Mouse (Mus musculus): ENCODE measurements around the gene Clpp. TPM values are rescaled to one million over a fixed set of nuclear protein-coding genes. Genes with fewer than 3 reads are reported as not detected.

The Clpp gene
- polyA plus RNA-seq, 1 experiment = 132 TPM

- H3K4me3 ChIP-seq (ENCODE audit: low read depth, low read length) = no peak overlapping the region
- no peaks in the 10 kb centered on the region for H3K36me3 ChIP-seq (ENCODE audit: control insufficient read depth, insufficient read depth, low read length)
- peaks cover 40% of the 10 kb centered on the region for H3K4me1 ChIP-seq (ENCODE audit: control insufficient read depth, insufficient read depth, insufficient read length, low read length)
- 36% methylated on average over 8 of the region's 8 CpGs for WGBS
- H3K27me3 ChIP-seq (ENCODE audit: control insufficient read depth, insufficient read depth, low read length) = no peaks in the 10 kb centered on the region
- TF ChIP-seq POLR2A (IDR thresholded peaks at IDR 0.05; ENCODE audit: low read depth, low read length) (no peak), CTCF (IDR thresholded peaks at IDR 0.05; ENCODE audit: extremely low read depth, insufficient read length, insufficient replicate concordance, low read depth, low read length) (no peak)
- peak overlapping the region; percentile 73 for H3K27ac ChIP-seq (ENCODE audit: insufficient read depth, low read depth, low read length)
Measured at GRCm38 (mm10) chr17:56976531-56977390, 13.3 kb upstream of the Clpp start.

GRCm38 (mm10) chr17:56979524-56979923 is 10.6 kb upstream of the Clpp start:
- Histone ChIP-seq H3K36me3 (ENCODE audit: control insufficient read depth, insufficient read depth, low read length) (no peaks in the 10 kb centered on the region), H3K27ac (ENCODE audit: insufficient read depth, low read depth, low read length) (peak overlapping the region; percentile 86), H3K27me3 (ENCODE audit: control insufficient read depth, insufficient read depth, low read length) (no peaks in the 10 kb centered on the region), H3K4me3 (ENCODE audit: low read depth, low read length) (peak overlapping the region; percentile 9; the same call in 1 of the 2 replicates), H3K4me1 (ENCODE audit: control insufficient read depth, insufficient read depth, insufficient read length, low read length) (peaks cover 53% of the 10 kb centered on the region)
- TF ChIP-seq CTCF (IDR thresholded peaks at IDR 0.05; ENCODE audit: extremely low read depth, insufficient read length, insufficient replicate concordance, low read depth, low read length) = no peak
- TF ChIP-seq POLR2A (IDR thresholded peaks at IDR 0.05; ENCODE audit: low read depth, low read length) = no peak
- 11% methylated on average over 7 of the region's 8 CpGs for WGBS

- Histone ChIP-seq H3K27ac (ENCODE audit: insufficient read depth, low read depth, low read length) (peak overlapping the region; percentile 96), H3K4me1 (ENCODE audit: control insufficient read depth, insufficient read depth, insufficient read length, low read length) (peaks cover 49% of the 10 kb centered on the region), H3K4me3 (ENCODE audit: low read depth, low read length) (peak overlapping the region; percentile 52), H3K27me3 (ENCODE audit: control insufficient read depth, insufficient read depth, low read length) (no peaks in the 10 kb centered on the region), H3K36me3 (ENCODE audit: control insufficient read depth, insufficient read depth, low read length) (no peaks in the 10 kb centered on the region)
- 31% methylated on average over 7 of the region's 7 CpGs for WGBS
- TF ChIP-seq POLR2A (IDR thresholded peaks at IDR 0.05; ENCODE audit: low read depth, low read length) = peak; percentile 74; the same call in 1 of the 2 replicates
- TF ChIP-seq CTCF (IDR thresholded peaks at IDR 0.05; ENCODE audit: extremely low read depth, insufficient read length, insufficient replicate concordance, low read depth, low read length) = no peak
Measured at GRCm38 (mm10) chr17:56981049-56981448, 9.1 kb upstream of the Clpp start.

- H3K4me3 ChIP-seq (ENCODE audit: low read depth, low read length) = peak within 1 kb of the TSS; percentile 59
- peak within 1 kb of the TSS; percentile 96 for H3K27ac ChIP-seq (ENCODE audit: insufficient read depth, low read depth, low read length)
- no peak for TF ChIP-seq CTCF (IDR thresholded peaks at IDR 0.05; ENCODE audit: extremely low read depth, insufficient read length, insufficient replicate concordance, low read depth, low read length)
- peak; percentile 12; the same call in 1 of the 2 replicates for TF ChIP-seq POLR2A (IDR thresholded peaks at IDR 0.05; ENCODE audit: low read depth, low read length)
- H3K4me1 ChIP-seq (ENCODE audit: control insufficient read depth, insufficient read depth, insufficient read length, low read length) = peaks cover 43% of the 10 kb centered on the region
- H3K27me3 ChIP-seq (ENCODE audit: control insufficient read depth, insufficient read depth, low read length) = no peaks in the 10 kb centered on the region
- no peaks in the 10 kb centered on the region for H3K36me3 ChIP-seq (ENCODE audit: control insufficient read depth, insufficient read depth, low read length)
- WGBS = 29% methylated on average over 5 of the region's 5 CpGs
Measured at GRCm38 (mm10) chr17:56982013-56982412, 8.1 kb upstream of the Clpp start, which contains the start of gene Acer1. TSS of gene Acer1 (minus strand) at chr17:56982126.

- H3K4me3 ChIP-seq (ENCODE audit: low read depth, low read length) = no peak overlapping the region
- H3K36me3 ChIP-seq (ENCODE audit: control insufficient read depth, insufficient read depth, low read length) = no peaks in the 10 kb centered on the region
- WGBS = 37% methylated on average over 9 of the region's 9 CpGs
- H3K4me1 ChIP-seq (ENCODE audit: control insufficient read depth, insufficient read depth, insufficient read length, low read length) = peaks cover 27% of the 10 kb centered on the region
- TF ChIP-seq POLR2A (IDR thresholded peaks at IDR 0.05; ENCODE audit: low read depth, low read length) (no peak), CTCF (IDR thresholded peaks at IDR 0.05; ENCODE audit: extremely low read depth, insufficient read length, insufficient replicate concordance, low read depth, low read length) (no peak)
- no peaks in the 10 kb centered on the region for H3K27me3 ChIP-seq (ENCODE audit: control insufficient read depth, insufficient read depth, low read length)
- H3K27ac ChIP-seq (ENCODE audit: insufficient read depth, low read depth, low read length) = peak overlapping the region; percentile 76
Measured at GRCm38 (mm10) chr17:56984886-56985285, 5.2 kb upstream of the Clpp start.

- Histone ChIP-seq H3K4me3 (ENCODE audit: low read depth, low read length) (no peak overlapping the region), H3K4me1 (ENCODE audit: control insufficient read depth, insufficient read depth, insufficient read length, low read length) (peaks cover 21% of the 10 kb centered on the region), H3K27ac (ENCODE audit: insufficient read depth, low read depth, low read length) (no peak overlapping the region), H3K36me3 (ENCODE audit: control insufficient read depth, insufficient read depth, low read length) (no peaks in the 10 kb centered on the region), H3K27me3 (ENCODE audit: control insufficient read depth, insufficient read depth, low read length) (no peaks in the 10 kb centered on the region)
- TF ChIP-seq CTCF (IDR thresholded peaks at IDR 0.05; ENCODE audit: extremely low read depth, insufficient read length, insufficient replicate concordance, low read depth, low read length) = no peak
- TF ChIP-seq POLR2A (IDR thresholded peaks at IDR 0.05; ENCODE audit: low read depth, low read length) = no peak
- 61% methylated on average over 3 of the region's 3 CpGs for WGBS
Measured at GRCm38 (mm10) chr17:56985656-56986055, 4.4 kb upstream of the Clpp start.

GRCm38 (mm10) chr17:56986105-56986805 is 3.9 kb upstream of the Clpp start:
- Histone ChIP-seq H3K36me3 (ENCODE audit: control insufficient read depth, insufficient read depth, low read length) (no peaks in the 10 kb centered on the region), H3K27ac (ENCODE audit: insufficient read depth, low read depth, low read length) (no peak overlapping the region), H3K4me1 (ENCODE audit: control insufficient read depth, insufficient read depth, insufficient read length, low read length) (peaks cover 24% of the 10 kb centered on the region), H3K27me3 (ENCODE audit: control insufficient read depth, insufficient read depth, low read length) (no peaks in the 10 kb centered on the region), H3K4me3 (ENCODE audit: low read depth, low read length) (no peak overlapping the region)
- 90% methylated on average over 3 of the region's 3 CpGs for WGBS
- no peak for TF ChIP-seq POLR2A (IDR thresholded peaks at IDR 0.05; ENCODE audit: low read depth, low read length)
- no peak for TF ChIP-seq CTCF (IDR thresholded peaks at IDR 0.05; ENCODE audit: extremely low read depth, insufficient read length, insufficient replicate concordance, low read depth, low read length)
